Mouse (Mus musculus): Measurements from ENCODE around the gene Fars2. TPM values are rescaled to one million over a fixed set of nuclear protein-coding genes. Genes with fewer than 3 reads are reported as not detected.

Fars2 gene
- polyA plus RNA-seq, 1 experiment from 2014 or later: 37.9 TPM

GRCm38 (mm10) chr13:36429500-36430189 lies 312.4 kb downstream of the Fars2 start:
- H3K9me3 ChIP-seq (ENCODE audit: low read length): no peaks in the 10 kb centered on the region
- H3K9ac ChIP-seq (replicated peaks): no peak overlapping the region
- no peak for TF ChIP-seq EP300 (IDR thresholded peaks at IDR 0.05; ENCODE audit: low read depth)
- TF ChIP-seq CTCF (IDR thresholded peaks at IDR 0.05; ENCODE audit: low read depth): no peak
- ATAC-seq (no peak), DNase-seq (no peak)
- no peak overlapping the region for H3K27ac ChIP-seq (ENCODE audit: low read depth)
- no peaks in the 10 kb centered on the region for H3K4me1 ChIP-seq (ENCODE audit: insufficient read depth)
- no peak overlapping the region for H3K4me3 ChIP-seq (ENCODE audit: low read depth, low read length)
- no peaks in the 10 kb centered on the region for H3K36me3 ChIP-seq (replicated peaks; ENCODE audit: insufficient read depth, low read length)
- 67% methylated on average over 7 of the region's 7 CpGs for WGBS (ENCODE audit: insufficient replicate concordance)
- no peaks in the 10 kb centered on the region for H3K27me3 ChIP-seq (ENCODE audit: insufficient read depth, low read length)
- H3K4me2 ChIP-seq (ENCODE audit: low read depth, low read length): no peak overlapping the region

DNA sequence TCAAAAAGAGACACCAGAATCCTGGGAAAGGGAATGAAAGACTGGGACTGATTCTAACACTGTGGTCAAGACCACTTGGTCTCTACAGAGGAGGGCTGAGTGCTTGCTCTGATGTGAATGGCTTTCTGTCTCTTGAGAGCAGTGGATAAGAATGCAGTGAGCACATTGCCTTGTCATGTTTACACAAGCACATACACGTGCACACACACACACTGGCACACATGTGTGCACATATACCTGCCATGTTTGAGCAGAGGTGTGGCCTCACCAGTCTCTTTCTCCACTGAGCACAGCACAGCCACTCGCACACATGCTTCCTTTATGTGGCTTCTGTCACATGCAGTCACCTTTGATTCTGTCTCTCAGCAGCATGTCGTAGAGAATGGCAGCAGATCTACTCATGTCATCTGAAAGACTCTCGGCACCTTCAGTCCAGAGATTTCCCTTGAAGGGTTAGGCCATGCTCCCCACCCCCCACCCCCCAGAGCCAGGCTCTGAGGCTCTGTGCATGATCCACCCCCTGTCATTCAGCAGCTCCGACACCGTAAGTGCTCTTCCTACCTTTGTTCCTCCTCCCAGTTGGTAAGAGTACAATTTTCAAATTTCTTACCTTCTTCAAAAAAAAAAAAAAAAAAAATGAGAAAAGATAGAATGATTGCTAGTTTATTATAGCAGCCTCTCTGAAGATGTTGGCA lies 313.4 kb downstream of the Fars2 start:
- DNase-seq (no peak), ATAC-seq (no peak)
- H3K27me3 ChIP-seq (ENCODE audit: insufficient read depth, low read length): no peaks in the 10 kb centered on the region
- no peak overlapping the region for H3K27ac ChIP-seq (ENCODE audit: low read depth)
- H3K4me3 ChIP-seq (ENCODE audit: low read depth, low read length): no peak overlapping the region
- 76% methylated on average over 6 of the region's 6 CpGs for WGBS (ENCODE audit: insufficient replicate concordance)
- H3K4me1 ChIP-seq (ENCODE audit: insufficient read depth): no peaks in the 10 kb centered on the region
- no peaks in the 10 kb centered on the region for H3K9me3 ChIP-seq (ENCODE audit: low read length)
- no peak for TF ChIP-seq CTCF (IDR thresholded peaks at IDR 0.05; ENCODE audit: low read depth)
- TF ChIP-seq EP300 (IDR thresholded peaks at IDR 0.05; ENCODE audit: low read depth): no peak
- no peak overlapping the region for H3K9ac ChIP-seq (replicated peaks)
- H3K36me3 ChIP-seq (replicated peaks; ENCODE audit: insufficient read depth, low read length): no peaks in the 10 kb centered on the region
- no peak overlapping the region for H3K4me2 ChIP-seq (ENCODE audit: low read depth, low read length)

- H3K27ac ChIP-seq (ENCODE audit: low read depth): no peak overlapping the region
- 78% methylated on average over 8 of the region's 8 CpGs for WGBS (ENCODE audit: insufficient replicate concordance)
- ATAC-seq (no peak), DNase-seq (no peak)
- TF ChIP-seq EP300 (IDR thresholded peaks at IDR 0.05; ENCODE audit: low read depth): no peak
- TF ChIP-seq CTCF (IDR thresholded peaks at IDR 0.05; ENCODE audit: low read depth): no peak
- no peaks in the 10 kb centered on the region for H3K9me3 ChIP-seq (ENCODE audit: low read length)
- no peak overlapping the region for H3K4me2 ChIP-seq (ENCODE audit: low read depth, low read length)
- H3K4me1 ChIP-seq (ENCODE audit: insufficient read depth): no peaks in the 10 kb centered on the region
- no peaks in the 10 kb centered on the region for H3K36me3 ChIP-seq (replicated peaks; ENCODE audit: insufficient read depth, low read length)
- no peaks in the 10 kb centered on the region for H3K27me3 ChIP-seq (ENCODE audit: insufficient read depth, low read length)
- no peak overlapping the region for H3K9ac ChIP-seq (replicated peaks)
- no peak overlapping the region for H3K4me3 ChIP-seq (ENCODE audit: low read depth, low read length)
Observed at GRCm38 (mm10) chr13:36431974-36432518, 314.8 kb downstream of the Fars2 start.

GRCm38 (mm10) chr13:36444748-36445423 lies 327.7 kb downstream of the Fars2 start:
- Histone ChIP-seq H3K27ac (ENCODE audit: low read depth) (no peak overlapping the region), H3K27me3 (ENCODE audit: insufficient read depth, low read length) (no peaks in the 10 kb centered on the region), H3K4me2 (ENCODE audit: low read depth, low read length) (no peak overlapping the region), H3K4me3 (ENCODE audit: low read depth, low read length) (no peak overlapping the region), H3K9me3 (ENCODE audit: low read length) (no peaks in the 10 kb centered on the region), H3K4me1 (ENCODE audit: insufficient read depth) (no peaks in the 10 kb centered on the region), H3K9ac (replicated peaks) (no peak overlapping the region), H3K36me3 (replicated peaks; ENCODE audit: insufficient read depth, low read length) (no peaks in the 10 kb centered on the region)
- ATAC-seq (no peak), DNase-seq (no peak)
- TF ChIP-seq EP300 (IDR thresholded peaks at IDR 0.05; ENCODE audit: low read depth) (no peak), CTCF (IDR thresholded peaks at IDR 0.05; ENCODE audit: low read depth) (no peak)
- 71% methylated on average over 4 of the region's 4 CpGs for WGBS (ENCODE audit: insufficient replicate concordance)

DNA sequence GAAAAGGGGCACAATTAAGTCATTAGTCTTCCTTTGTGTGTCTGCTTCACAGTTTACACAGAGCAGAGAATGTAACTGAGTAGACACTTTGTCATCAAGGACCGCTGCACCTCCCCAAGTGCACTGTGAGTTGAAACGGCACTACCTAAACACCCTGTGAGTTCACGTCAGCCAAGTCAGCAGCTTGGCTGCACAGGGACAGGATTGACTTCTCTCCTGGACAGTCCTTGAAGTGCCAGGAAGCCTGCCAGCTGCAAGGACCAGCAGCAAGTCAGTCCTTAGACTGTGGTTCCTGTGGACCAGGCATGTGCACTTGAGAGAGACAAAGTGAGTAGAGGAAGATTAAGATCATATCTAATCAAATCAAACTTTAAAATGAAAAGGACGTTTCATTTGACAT lies 330.7 kb downstream of the Fars2 start:
- no peak for TF ChIP-seq CTCF (IDR thresholded peaks at IDR 0.05; ENCODE audit: low read depth)
- TF ChIP-seq EP300 (IDR thresholded peaks at IDR 0.05; ENCODE audit: low read depth): no peak
- no peak for ATAC-seq
- no peaks in the 10 kb centered on the region for H3K27me3 ChIP-seq (ENCODE audit: insufficient read depth, low read length)
- no peaks in the 10 kb centered on the region for H3K36me3 ChIP-seq (replicated peaks; ENCODE audit: insufficient read depth, low read length)
- no peak overlapping the region for H3K4me3 ChIP-seq (ENCODE audit: low read depth, low read length)
- H3K4me2 ChIP-seq (ENCODE audit: low read depth, low read length): no peak overlapping the region
- DNase-seq: no peak
- H3K9me3 ChIP-seq (ENCODE audit: low read length): no peaks in the 10 kb centered on the region
- H3K4me1 ChIP-seq (ENCODE audit: insufficient read depth): no peaks in the 10 kb centered on the region
- H3K9ac ChIP-seq (replicated peaks): no peak overlapping the region
- H3K27ac ChIP-seq (ENCODE audit: low read depth): no peak overlapping the region
- WGBS (ENCODE audit: insufficient replicate concordance): 78% methylated on average over 4 of the region's 4 CpGs

DNA sequence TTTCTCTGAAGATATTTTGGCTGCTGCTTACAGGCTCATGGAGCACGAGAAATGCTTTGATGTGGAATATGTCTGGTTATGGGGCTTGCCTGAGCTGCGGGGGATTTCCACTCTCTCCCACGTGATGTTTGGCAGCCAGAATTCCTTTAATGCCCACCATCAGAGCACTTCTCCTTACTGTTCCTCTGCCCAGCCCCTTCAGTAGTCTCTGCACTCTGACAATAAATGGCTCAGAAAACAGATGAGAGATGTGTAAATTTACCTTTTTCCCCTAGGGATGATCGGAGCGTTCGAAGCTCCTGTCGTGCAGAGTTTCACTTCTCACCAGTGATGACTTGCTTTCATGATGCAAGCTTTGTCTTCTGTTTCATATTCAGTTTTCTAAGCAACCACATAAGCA lies 331.4 kb downstream of the Fars2 start:
- DNase-seq: no peak
- WGBS (ENCODE audit: insufficient replicate concordance): 81% methylated on average over 7 of the region's 7 CpGs

More for the DNA sequence above, 331.4 kb downstream of the Fars2 start:
- TF ChIP-seq EP300 (IDR thresholded peaks at IDR 0.05; ENCODE audit: low read depth): no peak
- TF ChIP-seq CTCF (IDR thresholded peaks at IDR 0.05; ENCODE audit: low read depth): no peak
- ATAC-seq: no peak
- Histone ChIP-seq H3K9me3 (ENCODE audit: low read length) (no peaks in the 10 kb centered on the region), H3K4me3 (ENCODE audit: low read depth, low read length) (no peak overlapping the region), H3K27ac (ENCODE audit: low read depth) (no peak overlapping the region), H3K4me1 (ENCODE audit: insufficient read depth) (no peaks in the 10 kb centered on the region), H3K9ac (replicated peaks) (no peak overlapping the region), H3K27me3 (ENCODE audit: insufficient read depth, low read length) (no peaks in the 10 kb centered on the region), H3K36me3 (replicated peaks; ENCODE audit: insufficient read depth, low read length) (no peaks in the 10 kb centered on the region), H3K4me2 (ENCODE audit: low read depth, low read length) (no peak overlapping the region)

Data from liver, postnatal 0 days (tissue).